Mouse (Mus musculus) stomach, postnatal 0 days (tissue): Measurements from ENCODE around the gene Polr3b.

Source experiments
- CTCF ChIP-seq: IDR thresholded peaks from 2 replicates; pipeline ENCODE4 v1.5.1; 2016; ENCODE audit warnings: antibody characterized with exemption, low read depth, mild to moderate bottlenecking, moderate library complexity
- EP300 ChIP-seq: optimal IDR thresholded peaks from 2 replicates; pipeline ENCODE3; 2016; ENCODE audit warnings: antibody characterized with exemption

DNA sequence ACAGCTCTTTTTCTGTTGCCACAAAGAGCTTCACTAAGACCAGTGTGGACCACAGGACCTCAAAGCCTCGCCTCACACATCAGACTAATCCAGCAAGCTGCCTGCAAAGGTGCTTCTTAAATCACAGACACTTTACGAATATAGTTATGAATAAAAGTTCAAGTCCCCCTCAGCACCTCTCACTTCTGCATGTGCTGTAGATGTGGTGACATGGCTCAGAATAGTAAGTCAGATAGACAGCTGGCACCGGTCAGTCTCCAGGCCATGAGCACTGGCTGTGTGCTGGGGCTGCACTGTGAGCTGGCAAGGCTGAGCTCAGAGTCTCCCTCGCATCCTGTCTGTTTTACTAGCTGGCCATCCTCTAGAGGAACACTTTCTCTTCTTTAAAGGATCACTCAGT, 64.6 kb downstream of the Polr3b start:
- TF ChIP-seq CTCF, result no peak
- no peak for TF ChIP-seq EP300
